Mouse (Mus musculus) stomach, postnatal 0 days (tissue): Measurements from ENCODE around the gene Hdgfl3.

Source experiments
- CTCF ChIP-seq: IDR thresholded peaks from 2 replicates; pipeline ENCODE4 v1.5.1; 2016; ENCODE audit warnings: antibody characterized with exemption, low read depth, mild to moderate bottlenecking, moderate library complexity
- EP300 ChIP-seq: optimal IDR thresholded peaks from 2 replicates; pipeline ENCODE3; 2016; ENCODE audit warnings: antibody characterized with exemption

- TF ChIP-seq CTCF: no peak
- no peak for TF ChIP-seq EP300
Measured at GRCm38 (mm10) chr7:81978304-81978703, 44.0 kb upstream of the Hdgfl3 start.
